Mouse (Mus musculus): ENCODE data around the gene Bahcc1. TPM values are rescaled to one million over a fixed set of nuclear protein-coding genes. Genes with fewer than 3 reads are reported as not detected.

The Bahcc1 gene
- total RNA-seq, 1 experiment, result 11.7 TPM

GRCm38 (mm10) chr11:120190526-120191412 is 42.0 kb upstream of the Bahcc1 start:
- in situ Hi-C loops (cut with MboI; ENCODE audit: low sequenced_read_pairs in 2 of 2, unreplicated experiment in 2 of 2), result no loop called here
- H3K36me3 ChIP-seq (ENCODE audit: control insufficient read depth, insufficient read depth, low read length, poor library complexity, severe bottlenecking), result no peaks in the 10 kb centered on the region
- H3K9ac ChIP-seq (ENCODE audit: insufficient read depth, low read depth, low read length, poor library complexity, severe bottlenecking), result peak overlapping the region; percentile 21; the same call in 1 of the 2 replicates
- no peak overlapping the region for H3K27ac ChIP-seq (ENCODE audit: insufficient read depth, low read depth, low read length, poor library complexity, severe bottlenecking)
- peak overlapping the region; percentile 33 to 85; a peak in 3 of 4 replicates for H3K4me3 ChIP-seq (ENCODE audit: insufficient read depth in 1 of 2, low read depth in 1 of 2, low read length in 2 of 2, poor library complexity in 1 of 2, severe bottlenecking in 1 of 2)
- H3K9me3 ChIP-seq (ENCODE audit: control insufficient read depth, insufficient read depth, low read depth, low read length), result no peaks in the 10 kb centered on the region
- H3K4me1 ChIP-seq (ENCODE audit: control insufficient read depth in 2 of 2, insufficient read depth in 2 of 2, low read length in 2 of 2, poor library complexity in 1 of 2), result peaks cover 2 to 9% of the 10 kb centered on the region in 2 experiments
- no peak for TF ChIP-seq HCFC1 (IDR thresholded peaks at IDR 0.05; ENCODE audit: borderline replicate concordance, insufficient read depth, low read length)
- no peak for TF ChIP-seq ZNF384 (IDR thresholded peaks at IDR 0.05; ENCODE audit: low read depth, low read length)
- TF ChIP-seq MAFK (IDR thresholded peaks at IDR 0.05; ENCODE audit: insufficient read depth, low read depth, low read length), result no peak
- TF ChIP-seq ZC3H11A (IDR thresholded peaks at IDR 0.05; ENCODE audit: borderline replicate concordance, low read depth, low read length), result no peak
- no peak for TF ChIP-seq CHD2 (IDR thresholded peaks at IDR 0.05; ENCODE audit: low read depth, low read length)
- DNase-seq (ENCODE audit: low read depth, low spot score), result no peak

DNA sequence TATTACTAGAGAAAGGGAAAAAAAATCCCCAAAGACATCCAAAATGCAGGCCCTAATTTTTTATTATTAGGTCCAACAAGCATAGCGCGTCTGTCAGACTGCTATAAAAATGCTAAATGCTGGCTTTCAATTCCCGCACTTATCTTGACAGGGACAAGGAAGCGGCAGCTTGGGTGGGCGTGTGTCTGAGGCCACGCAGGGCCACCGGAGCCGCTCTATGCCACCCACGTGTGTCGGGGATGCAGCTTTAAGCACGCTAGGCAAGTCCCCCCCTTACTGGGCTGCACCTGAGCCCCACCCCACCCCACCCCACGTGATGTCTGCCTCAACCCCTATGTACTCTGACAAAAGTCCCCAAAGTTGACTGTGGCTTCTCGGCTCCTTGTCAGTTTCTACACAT is 33.9 kb upstream of the Bahcc1 start:
- Histone ChIP-seq H3K27ac (ENCODE audit: insufficient read depth, low read depth, low read length, poor library complexity, severe bottlenecking) (no peak overlapping the region), H3K4me1 (ENCODE audit: control insufficient read depth in 2 of 2, insufficient read depth in 2 of 2, low read length in 2 of 2, poor library complexity in 1 of 2) (no peaks in the 10 kb centered on the region), H3K36me3 (ENCODE audit: control insufficient read depth, insufficient read depth, low read length, poor library complexity, severe bottlenecking) (no peaks in the 10 kb centered on the region), H3K9me3 (ENCODE audit: control insufficient read depth, insufficient read depth, low read depth, low read length) (no peaks in the 10 kb centered on the region), H3K4me3 (ENCODE audit: insufficient read depth in 1 of 2, low read depth in 1 of 2, low read length in 2 of 2, poor library complexity in 1 of 2, severe bottlenecking in 1 of 2) (no peak overlapping the region), H3K9ac (ENCODE audit: insufficient read depth, low read depth, low read length, poor library complexity, severe bottlenecking) (no peak overlapping the region)
- in situ Hi-C loops (cut with MboI; ENCODE audit: low sequenced_read_pairs in 2 of 2, unreplicated experiment in 2 of 2), result no loop called here
- TF ChIP-seq ZC3H11A (IDR thresholded peaks at IDR 0.05; ENCODE audit: borderline replicate concordance, low read depth, low read length), result no peak
- TF ChIP-seq HCFC1 (IDR thresholded peaks at IDR 0.05; ENCODE audit: borderline replicate concordance, insufficient read depth, low read length), result no peak
- TF ChIP-seq ZNF384 (IDR thresholded peaks at IDR 0.05; ENCODE audit: low read depth, low read length), result no peak
- TF ChIP-seq CHD2 (IDR thresholded peaks at IDR 0.05; ENCODE audit: low read depth, low read length), result no peak
- no peak for TF ChIP-seq MAFK (IDR thresholded peaks at IDR 0.05; ENCODE audit: insufficient read depth, low read depth, low read length)
- no peak for DNase-seq (ENCODE audit: low read depth, low spot score)

DNA sequence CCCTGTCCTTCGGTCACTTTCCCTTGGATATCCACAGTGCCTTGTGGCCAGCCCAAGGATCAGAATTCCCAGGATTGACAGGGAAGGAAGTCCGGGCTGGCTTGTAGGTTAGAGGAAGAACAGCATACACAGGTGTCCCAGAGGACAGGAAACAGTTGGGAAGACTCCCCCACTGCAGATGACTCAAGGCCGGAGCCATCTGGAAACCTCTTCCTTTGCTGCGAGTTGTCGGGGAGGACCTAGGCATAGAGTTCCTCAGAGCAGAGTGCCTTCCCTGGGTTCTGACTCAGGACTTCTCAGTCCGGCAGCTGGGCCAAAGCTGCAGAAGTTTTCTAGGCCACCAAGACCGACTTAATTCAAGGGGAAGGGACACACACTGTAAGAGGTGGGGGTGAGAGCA is 33.0 kb upstream of the Bahcc1 start:
- TF ChIP-seq HCFC1 (IDR thresholded peaks at IDR 0.05; ENCODE audit: borderline replicate concordance, insufficient read depth, low read length), result no peak
- no peak for TF ChIP-seq MAFK (IDR thresholded peaks at IDR 0.05; ENCODE audit: insufficient read depth, low read depth, low read length)
- TF ChIP-seq ZNF384 (IDR thresholded peaks at IDR 0.05; ENCODE audit: low read depth, low read length), result no peak
- no peak for TF ChIP-seq CHD2 (IDR thresholded peaks at IDR 0.05; ENCODE audit: low read depth, low read length)
- no peak for TF ChIP-seq ZC3H11A (IDR thresholded peaks at IDR 0.05; ENCODE audit: borderline replicate concordance, low read depth, low read length)
- H3K36me3 ChIP-seq (ENCODE audit: control insufficient read depth, insufficient read depth, low read length, poor library complexity, severe bottlenecking), result no peaks in the 10 kb centered on the region
- H3K4me1 ChIP-seq (ENCODE audit: control insufficient read depth in 2 of 2, insufficient read depth in 2 of 2, low read length in 2 of 2, poor library complexity in 1 of 2), result no peaks in the 10 kb centered on the region
- no peak overlapping the region for H3K9ac ChIP-seq (ENCODE audit: insufficient read depth, low read depth, low read length, poor library complexity, severe bottlenecking)
- in situ Hi-C loops (cut with MboI; ENCODE audit: low sequenced_read_pairs in 2 of 2, unreplicated experiment in 2 of 2), result loop anchor here in 1 of 2 experiments (10.0 kb wide), 1 partner anchor 85 kb away; no protein-coding TSS in a partner anchor
- H3K4me3 ChIP-seq (ENCODE audit: insufficient read depth in 1 of 2, low read depth in 1 of 2, low read length in 2 of 2, poor library complexity in 1 of 2, severe bottlenecking in 1 of 2), result no peak overlapping the region
- H3K27ac ChIP-seq (ENCODE audit: insufficient read depth, low read depth, low read length, poor library complexity, severe bottlenecking), result no peak overlapping the region
- no peaks in the 10 kb centered on the region for H3K9me3 ChIP-seq (ENCODE audit: control insufficient read depth, insufficient read depth, low read depth, low read length)
- no peak for DNase-seq (ENCODE audit: low read depth, low spot score)

DNA sequence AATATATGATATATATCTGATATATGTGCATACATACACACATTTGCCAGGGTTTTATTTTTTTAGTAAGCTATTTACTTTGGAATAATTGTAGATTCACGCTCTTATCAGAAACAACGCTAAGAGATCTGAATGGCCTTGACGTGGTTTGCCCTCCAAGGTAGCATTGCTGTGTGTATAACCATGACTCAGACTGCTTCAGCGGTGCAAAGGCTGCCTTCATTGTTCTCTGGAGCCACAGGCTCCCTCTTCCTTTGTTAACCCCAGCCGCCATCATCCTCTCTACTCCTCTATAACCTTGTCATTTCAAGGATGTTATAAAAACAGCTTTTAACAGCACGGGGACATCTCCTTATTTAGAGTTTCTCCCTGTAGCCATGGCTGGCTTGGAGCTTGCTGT is 32.1 kb upstream of the Bahcc1 start:
- Histone ChIP-seq H3K36me3 (ENCODE audit: control insufficient read depth, insufficient read depth, low read length, poor library complexity, severe bottlenecking) (no peaks in the 10 kb centered on the region), H3K27ac (ENCODE audit: insufficient read depth, low read depth, low read length, poor library complexity, severe bottlenecking) (no peak overlapping the region), H3K9me3 (ENCODE audit: control insufficient read depth, insufficient read depth, low read depth, low read length) (no peaks in the 10 kb centered on the region), H3K9ac (ENCODE audit: insufficient read depth, low read depth, low read length, poor library complexity, severe bottlenecking) (no peak overlapping the region), H3K4me1 (ENCODE audit: control insufficient read depth in 2 of 2, insufficient read depth in 2 of 2, low read length in 2 of 2, poor library complexity in 1 of 2) (no peaks in the 10 kb centered on the region), H3K4me3 (ENCODE audit: insufficient read depth in 1 of 2, low read depth in 1 of 2, low read length in 2 of 2, poor library complexity in 1 of 2, severe bottlenecking in 1 of 2) (no peak overlapping the region)
- DNase-seq (ENCODE audit: low read depth, low spot score), result no peak
- in situ Hi-C loops (cut with MboI; ENCODE audit: low sequenced_read_pairs in 2 of 2, unreplicated experiment in 2 of 2), result loop anchor here in 1 of 2 experiments (10.0 kb wide), 1 partner anchor 86 kb away; no protein-coding TSS in a partner anchor
- TF ChIP-seq CHD2 (IDR thresholded peaks at IDR 0.05; ENCODE audit: low read depth, low read length) (no peak), ZNF384 (IDR thresholded peaks at IDR 0.05; ENCODE audit: low read depth, low read length) (no peak), ZC3H11A (IDR thresholded peaks at IDR 0.05; ENCODE audit: borderline replicate concordance, low read depth, low read length) (no peak), HCFC1 (IDR thresholded peaks at IDR 0.05; ENCODE audit: borderline replicate concordance, insufficient read depth, low read length) (no peak), MAFK (IDR thresholded peaks at IDR 0.05; ENCODE audit: insufficient read depth, low read depth, low read length) (no peak)

Data from ES-E14 (cell line).